Mouse (Mus musculus) left cerebral cortex, adult 18-20 months (tissue): ENCODE data around the gene Kif21a. TPM values are rescaled to one million over a fixed set of nuclear protein-coding genes. Genes with fewer than 3 reads are reported as not detected.

Source experiments
- DNase-seq, 2 experiments: peaks; one replicate each; pipeline ENCODE4 v3.0.0; 2021 to 2022; ENCODE audit warnings: low spot score in 2 of 2, mixed read lengths in 1 of 2
- total RNA-seq, 2 experiments: library from RNA; stranded (reverse); gene quantifications; 2 replicates each; pipeline ENCODE4 v1.2.3; 2021

The Kif21a gene
- total RNA-seq, 2 experiments from 2014 or later: 145 TPM

DNA sequence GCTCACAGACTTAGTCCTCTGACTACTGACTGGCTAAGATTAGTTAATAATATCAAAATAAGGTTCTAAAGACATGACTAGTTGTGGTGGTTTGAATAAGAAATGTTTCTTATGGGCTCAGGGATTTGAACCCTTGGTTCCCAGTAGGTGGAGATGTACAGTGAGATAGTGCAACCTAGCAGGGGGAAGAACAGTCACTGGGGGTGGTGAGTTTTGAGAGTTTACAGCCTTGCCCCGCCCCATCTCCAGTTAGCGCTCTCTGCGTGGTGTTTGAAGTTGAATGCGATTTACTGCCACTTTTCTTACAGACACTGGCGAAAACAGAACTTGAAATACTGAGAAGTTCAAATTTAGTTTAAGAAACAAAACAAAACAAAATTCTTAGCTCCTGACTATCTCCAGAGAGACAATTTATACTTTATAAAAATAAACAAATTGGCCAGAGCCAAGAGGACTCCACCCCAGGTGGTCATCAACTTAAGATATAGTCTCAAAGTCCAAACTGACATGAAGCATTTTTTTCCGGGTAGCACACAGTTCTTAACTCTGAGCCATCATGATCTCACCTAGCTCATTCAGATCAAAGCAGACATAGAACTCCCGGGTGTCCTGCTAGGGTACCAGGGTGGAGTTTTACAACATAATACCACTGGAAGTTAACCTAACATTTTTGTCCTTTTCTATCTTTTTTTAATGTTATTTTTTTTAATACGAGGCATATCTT is 88.8 kb downstream of the Kif21a start:
- DNase-seq: no peak

DNA sequence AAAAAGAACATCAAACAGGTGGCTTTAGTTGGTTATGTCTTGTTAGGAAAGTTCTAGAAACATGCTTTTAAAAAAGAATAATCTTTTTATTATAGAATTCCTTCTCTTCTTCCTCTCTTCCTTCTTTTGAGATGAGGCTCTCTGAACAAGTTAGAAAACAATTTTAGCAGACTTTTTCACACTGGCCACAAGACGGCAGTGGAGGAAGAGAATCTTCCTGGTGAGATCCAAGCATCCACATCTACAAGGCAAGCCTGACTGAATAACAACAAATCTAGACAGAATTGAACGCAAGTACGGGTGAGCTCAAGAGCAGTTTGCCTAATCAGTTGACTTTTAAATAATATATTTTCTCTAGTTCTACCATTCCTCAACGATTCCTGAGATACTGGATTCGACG is 98.4 kb downstream of the Kif21a start:
- no peak for DNase-seq

DNA sequence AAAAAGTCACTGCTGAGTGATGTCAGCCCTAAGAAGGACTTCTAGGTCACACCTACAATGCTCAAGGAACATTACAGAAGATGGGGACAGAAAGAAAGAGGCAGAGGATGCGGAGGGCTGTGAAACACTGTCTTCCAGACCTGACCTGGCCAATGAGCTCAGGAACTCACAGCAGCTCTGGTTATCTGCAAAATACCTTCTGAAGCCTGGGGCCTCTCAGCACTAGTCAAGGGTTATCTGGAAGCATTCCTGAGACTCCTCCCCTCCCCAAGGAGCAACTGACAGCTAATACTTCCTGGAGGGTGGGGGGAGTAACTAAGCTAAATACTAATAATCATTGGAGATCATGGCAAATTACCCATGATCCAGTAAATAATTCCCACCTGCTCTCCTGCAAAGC is 111.3 kb downstream of the Kif21a start:
- no peak for DNase-seq

DNA sequence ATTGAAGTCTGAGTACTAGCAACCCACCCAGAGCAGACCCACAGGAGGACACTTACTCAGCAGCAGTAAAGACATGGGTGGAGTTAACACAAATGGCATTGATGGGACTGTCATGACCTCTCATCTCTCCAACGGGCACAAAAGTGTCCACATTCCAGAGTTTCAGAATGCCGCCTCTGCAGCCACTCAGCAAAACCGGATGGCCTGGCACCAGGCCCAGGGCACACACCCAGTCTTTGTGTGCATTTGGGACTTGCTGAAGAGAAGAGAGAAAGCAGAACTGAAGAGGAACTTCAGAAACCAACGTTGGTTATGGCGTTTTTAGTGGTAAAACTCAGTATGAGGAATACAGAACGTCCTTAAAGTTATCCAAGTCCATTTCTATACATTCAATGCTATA is 114.2 kb downstream of the Kif21a start:
- DNase-seq: no peak

DNA sequence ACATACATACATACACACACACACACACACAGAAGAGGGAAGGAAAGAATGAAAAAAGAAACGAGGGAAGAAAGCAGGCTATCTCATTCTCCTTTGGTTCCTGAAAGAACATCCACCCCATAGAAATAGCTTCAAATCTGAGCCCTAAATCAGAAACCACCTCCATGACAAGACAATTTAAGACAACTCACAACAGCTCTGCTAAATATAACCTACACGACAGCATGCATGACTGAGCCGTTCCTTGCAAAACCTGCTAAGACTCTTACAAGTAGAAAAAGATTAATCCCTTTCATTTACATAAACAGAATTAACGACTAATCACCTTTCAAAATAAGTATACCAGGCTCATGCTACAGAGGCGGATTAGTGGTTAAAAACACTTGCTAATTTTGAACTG is 118.3 kb downstream of the Kif21a start:
- DNase-seq: no peak

DNA sequence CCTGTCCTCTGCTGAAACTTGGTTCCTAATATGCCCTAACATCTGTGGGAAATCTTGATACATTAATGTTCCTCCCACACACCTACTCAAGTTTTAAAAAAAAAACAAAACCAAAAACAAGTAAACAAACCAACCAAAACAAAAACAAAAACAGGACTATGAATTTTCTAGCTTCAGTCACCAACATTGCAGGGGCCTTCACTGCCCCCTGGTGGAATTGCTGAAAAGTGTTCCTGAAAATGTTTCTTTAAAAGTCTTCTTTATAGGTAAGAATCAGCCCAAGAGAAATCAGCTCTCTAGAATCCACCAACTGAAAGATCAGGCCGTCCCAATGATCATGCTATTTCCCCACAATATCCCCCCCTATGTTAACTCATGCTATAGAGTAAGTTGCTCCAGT is 120.7 kb downstream of the Kif21a start:
- DNase-seq: peak in 1 of 2 experiments; percentile 28

DNA sequence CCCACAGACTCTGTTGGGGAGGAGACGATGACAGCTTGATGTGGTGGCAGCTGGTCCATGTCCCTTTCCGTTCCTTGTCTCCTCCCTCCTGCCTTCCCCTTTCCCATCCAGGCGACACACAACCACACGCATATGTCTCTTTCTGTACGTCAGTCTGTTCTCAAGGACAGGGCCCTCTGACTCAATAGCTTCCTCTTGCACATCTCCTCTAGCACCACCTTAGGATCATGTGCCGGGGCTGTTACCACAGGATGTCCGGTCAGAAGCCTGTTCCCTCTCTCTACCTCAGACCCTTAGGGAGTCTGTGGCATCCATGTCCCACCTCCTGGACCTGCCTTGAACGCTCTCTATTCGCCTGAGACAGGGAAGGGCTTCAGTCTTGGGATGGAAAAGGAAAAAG is 153.3 kb downstream of the Kif21a start:
- no peak for DNase-seq

DNA sequence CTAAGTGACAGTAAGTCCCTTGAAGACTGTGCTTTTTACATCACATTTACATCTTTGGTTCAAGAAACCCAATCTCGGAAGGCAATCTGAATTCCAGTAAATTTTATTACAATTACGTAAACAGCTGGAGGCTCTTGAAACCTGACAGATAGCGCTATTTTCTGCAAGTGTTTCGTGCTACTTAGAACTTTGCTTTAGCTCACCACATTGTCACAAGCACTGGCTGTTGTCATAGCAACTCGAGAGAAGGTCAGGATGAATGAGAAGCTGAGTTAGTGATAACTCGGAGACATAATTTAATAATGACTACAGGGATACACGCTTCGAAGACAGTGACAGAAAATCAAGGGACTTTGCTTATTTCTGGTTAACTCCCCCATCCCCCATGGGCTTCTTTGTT is 162.3 kb downstream of the Kif21a start:
- peak in 1 of 2 experiments; percentile 6 for DNase-seq

Other genes with a start within 250 kb of the Kif21a start
- gene Abcd2, start 141.9 kb upstream of the Kif21a start, total RNA-seq: 10 to 100 TPM; 22.7 to 26.3 TPM
- gene CN725425, start 149.5 kb upstream of the Kif21a start, total RNA-seq: under 1 TPM in 1 of 2 experiments, not detected in 1; 0.23 TPM